Mouse (Mus musculus): ENCODE results near the gene Cckbr.

DNA sequence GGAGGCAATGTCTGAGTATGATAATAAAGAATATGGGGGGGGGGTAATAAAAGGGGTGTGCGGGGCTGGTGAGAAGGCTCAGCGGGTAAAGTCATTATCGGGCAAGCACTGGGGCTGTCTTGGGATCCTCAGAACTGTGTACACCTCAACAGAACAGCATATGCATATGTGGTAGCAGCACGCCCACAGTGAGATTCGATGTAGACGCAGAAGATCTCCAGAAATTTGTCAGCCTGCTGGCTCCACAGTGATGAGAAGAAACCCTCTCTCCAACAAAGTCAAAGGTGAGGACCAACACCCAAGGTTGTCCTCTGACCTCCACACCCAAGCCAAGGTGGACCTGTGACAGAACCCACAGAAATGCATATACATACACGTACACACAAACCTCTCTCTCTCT is 9.0 kb upstream of the Cckbr start:
- TF ChIP-seq ZMIZ1 (IDR thresholded peaks at IDR 0.05; ENCODE audit: low read depth, low read length) (no peak), MAFK (IDR thresholded peaks at IDR 0.05; ENCODE audit: borderline replicate concordance, low read depth, low read length) (no peak), SMC3 (IDR thresholded peaks at IDR 0.05; ENCODE audit: low read depth, low read length) (no peak), CTCF (IDR thresholded peaks at IDR 0.05 in 2 of 3, conservative IDR thresholded peaks at IDR 0.05 in 1 of 3; ENCODE audit: control insufficient read depth in 1 of 3, insufficient read depth in 1 of 3, low read depth in 2 of 3, low read length in 3 of 3, poor library complexity in 1 of 3, severe bottlenecking in 1 of 3) (no peak), HCFC1 (IDR thresholded peaks at IDR 0.05; ENCODE audit: low read depth, low read length) (no peak), ELF1 (IDR thresholded peaks at IDR 0.05; ENCODE audit: low read depth, low read length) (no peak), EP300 (IDR thresholded peaks at IDR 0.05; ENCODE audit: low read depth in 1 of 2, low read length in 2 of 2) (no peak), TCF12 (IDR thresholded peaks at IDR 0.05; ENCODE audit: low read depth, low read length) (no peak), MEF2A (IDR thresholded peaks at IDR 0.05; ENCODE audit: extremely low read depth, insufficient replicate concordance, low read depth, low read length, poor library complexity, severe bottlenecking) (no peak)
